Mouse (Mus musculus) MEL (cell line): ENCODE data around the gene Olfr689. TPM values are rescaled to one million over a fixed set of nuclear protein-coding genes. Genes with fewer than 3 reads are reported as not detected.
"Not testable (repeated sequence)": the region's sequence is repeated elsewhere in the genome, so short reads cannot be mapped to it uniquely, and the experiment has no call there.

Experiments
- DNase-seq: peaks from one replicate; pipeline ENCODE4 v3.0.0; 2011; ENCODE audit warnings: low read depth, low spot score
- H3K27ac ChIP-seq: 2 replicates; pipeline ENCODE4 v1.5.1; 2012; ENCODE audit warnings: low read depth, mild to moderate bottlenecking, control low read depth, low read length, moderate library complexity; ENCODE audit not compliant: control insufficient read depth
- H3K27me3 ChIP-seq, 2 experiments: fragments of 150-350 bp in 1 of 2; sonication (generic) in 1 of 2; 2 replicates each; pipeline ENCODE4 v1.6.1; 2012; ENCODE audit warnings: low read length in 2 of 2, mild to moderate bottlenecking in 2 of 2, improper control_type of control experiment in 1 of 2, moderate library complexity in 1 of 2; ENCODE audit not compliant: insufficient read depth in 2 of 2, control insufficient read depth in 1 of 2
- H3K36me3 ChIP-seq, 2 experiments: 2 replicates each; pipeline ENCODE4 v1.6.1; 2012 to 2014; ENCODE audit warnings: low read length in 2 of 2, improper control_type of control experiment in 1 of 2, inconsistent platforms in 1 of 2, mild to moderate bottlenecking in 1 of 2; ENCODE audit not compliant: insufficient read depth in 2 of 2, control insufficient read depth in 1 of 2
- H3K4me1 ChIP-seq, 2 experiments: fragments of 150-350 bp in 1 of 2; sonication (generic) in 1 of 2; 2 replicates each; pipeline ENCODE4 v1.6.1; 2012; ENCODE audit warnings: low read length in 2 of 2, improper control_type of control experiment in 1 of 2, mild to moderate bottlenecking in 1 of 2; ENCODE audit not compliant: insufficient read depth in 2 of 2, control insufficient read depth in 1 of 2
- H3K4me3 ChIP-seq, 2 experiments: fragments of 150-350 bp in 1 of 2; sonication (generic) in 1 of 2; 2 replicates each; pipeline ENCODE4 v1.5.1; 2012; ENCODE audit warnings: low read depth in 2 of 2, low read length in 2 of 2, mild to moderate bottlenecking in 2 of 2, moderate library complexity in 2 of 2, control low read depth in 1 of 2, improper control_type of control experiment in 1 of 2; ENCODE audit not compliant: control insufficient read depth in 1 of 2, insufficient read depth in 1 of 2
- H3K79me2 ChIP-seq: 2 replicates; pipeline ENCODE4 v1.6.1; 2012; ENCODE audit warnings: mild to moderate bottlenecking, low read length, moderate library complexity; ENCODE audit not compliant: control insufficient read depth, poor library complexity, insufficient read depth
- H3K9ac ChIP-seq: 2 replicates; pipeline ENCODE4 v1.6.1; 2012; ENCODE audit warnings: low read depth, mild to moderate bottlenecking, control low read depth, low read length, moderate library complexity; ENCODE audit not compliant: control insufficient read depth, poor library complexity, severe bottlenecking
- H3K9me3 ChIP-seq: fragments of 150-350 bp; sonication (generic); replicated peaks from 2 replicates; pipeline ENCODE4 v1.6.1; 2012; ENCODE audit warnings: mild to moderate bottlenecking, low read length, improper control_type of control experiment, moderate library complexity; ENCODE audit not compliant: insufficient read depth
- BHLHE40 ChIP-seq: IDR thresholded peaks from 2 replicates; pipeline ENCODE4 v1.6.1; 2012; ENCODE audit warnings: low read depth, mild to moderate bottlenecking, inconsistent platforms, low read length, improper control_type of control experiment, borderline replicate concordance
- ELF1 ChIP-seq: IDR thresholded peaks from 2 replicates; pipeline ENCODE4 v1.6.1; 2014; ENCODE audit warnings: low read depth, mild to moderate bottlenecking, inconsistent platforms, low read length, improper control_type of control experiment, moderate library complexity
- GABPA ChIP-seq: IDR thresholded peaks from 2 replicates; pipeline ENCODE4 v1.6.1; 2012; ENCODE audit warnings: low read depth, mild to moderate bottlenecking, inconsistent platforms, low read length, improper control_type of control experiment, moderate library complexity
- HCFC1 ChIP-seq: IDR thresholded peaks from 2 replicates; pipeline ENCODE4 v1.6.1; 2012; ENCODE audit warnings: low read depth, mild to moderate bottlenecking, inconsistent platforms, low read length, improper control_type of control experiment, moderate library complexity
- MAFK ChIP-seq: IDR thresholded peaks from 2 replicates; pipeline ENCODE4 v1.6.1; 2011; ENCODE audit warnings: low read depth, mild to moderate bottlenecking, low read length, improper control_type of control experiment, borderline replicate concordance
- MAX ChIP-seq: IDR thresholded peaks from 2 replicates; pipeline ENCODE4 v1.6.1; 2011; ENCODE audit warnings: low read length, improper control_type of control experiment
- MXI1 ChIP-seq: IDR thresholded peaks from 2 replicates; pipeline ENCODE4 v1.6.1; 2011; ENCODE audit warnings: mild to moderate bottlenecking, low read depth, low read length, improper control_type of control experiment
- MYB ChIP-seq: IDR thresholded peaks from 2 replicates; pipeline ENCODE4 v1.6.1; 2011; ENCODE audit warnings: mild to moderate bottlenecking, low read depth, low read length, improper control_type of control experiment
- MYC ChIP-seq: IDR thresholded peaks from 2 replicates; pipeline ENCODE4 v1.6.1; 2011; ENCODE audit warnings: low read depth, mild to moderate bottlenecking, low read length, improper control_type of control experiment, moderate library complexity
- NRF1 ChIP-seq: IDR thresholded peaks from 2 replicates; pipeline ENCODE4 v1.6.1; 2014; ENCODE audit warnings: low read depth, mild to moderate bottlenecking, inconsistent platforms, low read length, improper control_type of control experiment, moderate library complexity; ENCODE audit not compliant: poor library complexity, insufficient read depth, severe bottlenecking
- POLR2AphosphoS2 ChIP-seq: IDR thresholded peaks from 2 replicates; pipeline ENCODE4 v1.6.1; 2011; ENCODE audit warnings: low read length, improper control_type of control experiment
- RCOR1 ChIP-seq: IDR thresholded peaks from 2 replicates; pipeline ENCODE4 v1.6.1; 2012; ENCODE audit warnings: low read depth, mild to moderate bottlenecking, inconsistent platforms, low read length, improper control_type of control experiment
- polyA plus RNA-seq, 2 experiments: library from polyadenylated mRNA; stranded (reverse) in 1 of 2; unstranded in 1 of 2; fragments of >175 nt in 1 of 2; fragments of >200 nt in 1 of 2; gene quantifications; 2 replicates each; pipeline versions ENCODE4 v1.2.1 to v1.2.4; 2012; ENCODE audit warnings: low replicate concordance in 2 of 2, low read depth in 1 of 2; ENCODE audit not compliant: insufficient read length in 2 of 2, insufficient read depth in 1 of 2, missing spikeins in 1 of 2
- total RNA-seq: library from RNA; depleted of rRNA; stranded (reverse); fragments of 300-350 nt; gene quantifications from 2 replicates; pipeline ENCODE4 v1.2.3, GENCODE M21; 2012

Gene Olfr689
- total and polyA plus RNA-seq, 3 experiments: not detected

DNA sequence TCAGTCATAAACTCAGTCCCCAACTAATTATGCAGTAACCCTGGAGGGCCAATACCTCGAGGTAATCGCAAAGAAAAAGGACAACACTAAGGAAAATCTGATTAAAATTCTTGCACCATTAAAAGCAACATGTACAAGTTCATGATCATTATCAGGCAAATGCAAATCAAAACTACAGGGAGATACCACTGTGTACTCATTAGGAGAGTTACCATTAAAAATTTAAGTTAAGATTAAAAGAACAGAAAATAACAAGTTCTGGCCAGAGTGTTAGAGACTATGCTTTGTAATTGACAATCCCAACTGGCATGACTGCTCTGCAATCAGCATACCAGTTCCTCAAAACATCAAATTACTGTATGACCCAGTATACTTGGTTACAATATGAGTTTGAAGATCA, 31.8 kb downstream of the Olfr689 start:
- no peaks in the 10 kb centered on the region for H3K36me3 ChIP-seq
- H3K27me3 ChIP-seq: no peaks in the 10 kb centered on the region
- no peak for TF ChIP-seq MAFK
- no peak for TF ChIP-seq RCOR1
- TF ChIP-seq NRF1: no peak
- no peak for TF ChIP-seq GABPA
- no peak for TF ChIP-seq HCFC1
- TF ChIP-seq POLR2AphosphoS2: no peak
- TF ChIP-seq ELF1: no peak
- no peak for TF ChIP-seq MYC
- TF ChIP-seq BHLHE40: no peak
- no peak for TF ChIP-seq MYB
- no peak for TF ChIP-seq MXI1
- no peak for TF ChIP-seq MAX
- TF ChIP-seq, all 39 proteins: peak for 0
- H3K79me2 ChIP-seq: no peaks in the 10 kb centered on the region
- no peak overlapping the region for H3K27ac ChIP-seq
- no peaks in the 10 kb centered on the region for H3K9me3 ChIP-seq
- H3K9ac ChIP-seq: no peak overlapping the region
- no peak for DNase-seq
- H3K4me3 ChIP-seq: no peak overlapping the region
- no peaks in the 10 kb centered on the region for H3K4me1 ChIP-seq

DNA sequence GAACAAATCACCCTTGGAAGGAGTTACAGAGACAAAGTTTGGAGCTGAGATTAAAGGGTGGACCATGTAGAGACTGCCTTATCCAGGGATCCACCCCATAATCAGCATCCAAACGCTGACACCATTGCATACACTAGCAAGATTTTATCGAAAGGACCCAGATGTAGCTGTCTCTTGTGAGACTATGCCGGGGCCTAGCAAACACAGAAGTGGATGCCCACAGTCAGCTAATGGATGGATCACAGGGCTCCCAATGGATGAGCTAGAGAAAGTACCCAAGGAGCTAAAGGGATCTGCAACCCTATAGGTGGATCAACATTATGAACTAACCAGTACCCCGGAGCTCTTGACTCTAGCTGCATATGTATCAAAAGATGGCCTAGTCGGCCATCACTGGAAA, 45.1 kb downstream of the Olfr689 start:
- not testable (repeated sequence) for H3K4me1 ChIP-seq, H3K27ac ChIP-seq, H3K36me3 ChIP-seq, H3K9me3 ChIP-seq, DNase-seq, H3K4me3 ChIP-seq, H3K9ac ChIP-seq, H3K79me2 ChIP-seq, H3K27me3 ChIP-seq

DNA sequence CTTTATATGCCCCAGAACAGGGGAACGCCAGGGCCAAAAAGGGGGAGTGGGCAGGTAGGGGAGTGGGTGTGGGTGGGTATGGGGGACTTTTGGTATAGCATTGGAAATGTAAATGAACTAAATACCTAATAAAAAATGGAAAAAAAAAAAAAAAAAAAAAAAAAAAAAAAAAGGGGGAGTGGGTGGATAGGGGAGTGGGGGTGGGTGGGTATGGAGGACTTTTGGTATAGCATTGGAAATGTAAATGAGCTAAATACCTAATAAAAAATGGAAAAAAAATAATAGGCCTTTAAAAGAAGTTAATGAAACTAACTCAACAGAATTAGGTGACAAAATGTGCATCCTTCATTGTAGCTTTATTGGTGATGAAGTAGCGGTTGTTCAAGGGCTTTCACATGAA, 45.5 kb downstream of the Olfr689 start:
- not testable (repeated sequence) for H3K9ac ChIP-seq, H3K9me3 ChIP-seq, DNase-seq, H3K4me3 ChIP-seq, H3K27ac ChIP-seq, H3K4me1 ChIP-seq, H3K79me2 ChIP-seq, H3K36me3 ChIP-seq, H3K27me3 ChIP-seq
